Mouse (Mus musculus): Measurements from ENCODE around the gene Ppp1r12b.
A peak's percentile ranks its signal among the peaks of the same experiment; 100 is the strongest.

The Ppp1r12b gene

DNA sequence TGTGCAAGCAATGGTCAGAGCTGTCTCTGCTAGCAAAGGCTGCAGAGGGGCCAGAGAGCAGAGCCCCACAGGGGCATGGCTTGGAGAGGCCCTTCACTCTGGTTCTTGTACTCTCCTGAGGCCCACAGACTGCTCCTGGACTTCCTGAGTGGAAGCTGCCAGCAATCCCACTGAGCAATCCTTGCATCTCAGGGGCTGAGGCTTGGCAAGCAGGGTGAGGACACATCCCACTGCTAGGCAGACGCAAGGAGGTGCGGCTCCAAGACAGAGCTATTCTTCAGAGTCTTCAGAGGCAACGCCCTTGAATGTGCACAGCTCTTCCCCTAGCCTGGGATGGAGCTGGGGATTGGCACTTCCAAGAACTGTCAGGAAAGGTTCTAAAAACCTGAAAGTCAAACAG lies 198.5 kb downstream of the Ppp1r12b start:
- DNase-seq, result no peak

DNA sequence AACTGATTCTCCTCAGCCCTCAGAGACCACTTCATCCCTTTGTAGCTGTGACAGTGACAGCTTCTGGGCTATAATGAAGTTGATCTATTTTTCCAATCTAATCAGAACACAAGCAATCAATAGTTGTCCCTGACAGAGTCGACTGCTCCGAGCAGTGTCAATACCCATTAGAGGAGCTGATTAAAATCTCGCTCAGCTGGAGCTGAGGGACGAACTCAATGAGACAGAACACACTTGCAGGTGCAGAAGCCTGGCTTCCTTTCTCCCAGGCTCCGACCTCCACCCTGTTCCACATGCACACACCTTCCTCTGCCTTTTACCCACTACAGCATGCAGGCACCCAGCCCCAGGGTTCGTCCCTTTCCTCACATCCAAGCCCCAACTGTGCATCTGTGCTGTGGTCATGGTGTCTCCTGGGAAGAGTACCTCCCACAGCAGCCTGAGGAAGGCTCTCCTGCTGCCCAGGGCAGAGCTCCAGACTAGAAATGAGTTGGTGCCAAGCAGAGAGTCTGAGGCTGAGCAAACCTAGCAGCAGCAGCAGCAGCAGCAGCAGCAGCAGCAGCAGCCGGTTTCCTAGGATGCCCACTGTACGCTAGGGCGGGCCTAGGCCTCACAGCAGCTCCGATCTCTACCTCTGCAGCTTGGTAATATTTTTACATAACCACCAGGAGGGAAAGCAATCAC lies 199.4 kb downstream of the Ppp1r12b start:
- DNase-seq, result no peak

DNA sequence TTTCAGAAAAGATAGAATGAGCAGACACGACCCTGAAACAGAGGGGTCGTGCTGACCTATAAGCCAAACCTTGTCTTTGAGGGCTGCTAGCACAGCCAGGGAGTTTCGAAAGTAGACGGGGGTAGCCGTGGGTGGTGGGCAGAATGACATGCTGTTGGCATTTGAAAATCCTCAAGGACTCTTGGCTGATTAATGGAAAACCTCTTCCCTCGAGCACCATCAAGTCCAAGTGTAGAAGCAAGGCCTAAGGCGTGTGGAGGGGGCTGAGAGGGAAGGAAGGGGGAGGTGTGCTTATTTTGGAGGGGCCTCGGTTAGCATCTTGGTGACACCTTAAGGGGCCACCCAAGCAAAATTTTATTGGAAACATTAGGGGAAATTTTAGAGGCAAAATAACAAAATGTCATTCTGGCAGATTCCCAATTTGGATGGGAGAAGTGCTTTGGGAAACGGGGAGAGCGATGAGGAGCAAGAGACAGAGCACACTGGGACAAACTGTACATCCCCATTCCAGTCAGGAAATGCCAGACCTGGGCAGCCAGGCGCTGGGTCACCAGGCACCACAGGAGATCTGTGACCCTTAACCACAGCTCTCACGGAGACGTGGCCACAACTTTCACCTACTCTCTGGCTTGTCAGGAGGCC lies 200.1 kb downstream of the Ppp1r12b start:
- no peak for DNase-seq

DNA sequence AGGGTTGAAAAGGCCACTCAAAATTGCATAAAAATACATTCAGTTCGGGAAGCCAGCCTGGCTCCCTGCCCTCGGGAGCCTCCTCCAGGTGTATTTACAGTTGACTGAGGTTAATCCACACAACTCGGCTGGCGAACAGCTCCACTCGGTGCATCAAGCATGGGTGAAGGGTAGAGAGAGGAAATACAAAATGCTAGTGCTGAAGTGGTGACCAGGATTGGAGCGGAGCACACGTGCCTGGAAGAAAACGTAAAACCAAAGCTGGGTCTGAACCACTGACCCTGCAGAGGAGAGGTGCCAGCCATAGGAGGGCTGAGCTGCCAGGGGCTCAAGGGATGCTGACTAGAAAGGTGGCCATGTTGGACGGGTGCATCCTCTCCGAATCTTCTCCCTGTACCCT lies 200.9 kb downstream of the Ppp1r12b start:
- DNase-seq, result no peak

GRCm38 (mm10) chr1:134753751-134754630 lies 201.8 kb downstream of the Ppp1r12b start:
- peak; percentile 56 for DNase-seq

GRCm38 (mm10) chr1:134752447-134752846 lies 203.3 kb downstream of the Ppp1r12b start:
- DNase-seq, result no peak

DNA sequence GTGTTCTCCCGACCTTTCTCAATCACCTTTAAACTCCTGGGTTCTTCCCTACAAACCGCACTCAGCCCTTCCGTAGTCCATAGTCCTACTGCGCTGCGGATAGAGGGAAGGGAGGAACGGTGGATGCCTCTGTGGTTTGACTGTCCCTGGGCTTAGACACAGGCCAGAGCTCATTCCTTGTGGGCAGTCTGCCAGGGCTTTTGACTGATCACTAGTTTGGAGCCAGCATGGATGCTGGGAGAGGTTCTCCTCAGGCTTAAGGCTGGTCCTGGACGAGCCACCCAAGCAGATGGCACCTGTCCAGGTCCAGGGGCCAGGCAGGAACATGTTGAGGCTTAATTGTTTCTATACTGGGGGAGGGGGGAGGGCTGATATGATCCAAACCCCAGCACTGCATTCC lies 205.9 kb downstream of the Ppp1r12b start:
- peak; percentile 67 for DNase-seq

DNA sequence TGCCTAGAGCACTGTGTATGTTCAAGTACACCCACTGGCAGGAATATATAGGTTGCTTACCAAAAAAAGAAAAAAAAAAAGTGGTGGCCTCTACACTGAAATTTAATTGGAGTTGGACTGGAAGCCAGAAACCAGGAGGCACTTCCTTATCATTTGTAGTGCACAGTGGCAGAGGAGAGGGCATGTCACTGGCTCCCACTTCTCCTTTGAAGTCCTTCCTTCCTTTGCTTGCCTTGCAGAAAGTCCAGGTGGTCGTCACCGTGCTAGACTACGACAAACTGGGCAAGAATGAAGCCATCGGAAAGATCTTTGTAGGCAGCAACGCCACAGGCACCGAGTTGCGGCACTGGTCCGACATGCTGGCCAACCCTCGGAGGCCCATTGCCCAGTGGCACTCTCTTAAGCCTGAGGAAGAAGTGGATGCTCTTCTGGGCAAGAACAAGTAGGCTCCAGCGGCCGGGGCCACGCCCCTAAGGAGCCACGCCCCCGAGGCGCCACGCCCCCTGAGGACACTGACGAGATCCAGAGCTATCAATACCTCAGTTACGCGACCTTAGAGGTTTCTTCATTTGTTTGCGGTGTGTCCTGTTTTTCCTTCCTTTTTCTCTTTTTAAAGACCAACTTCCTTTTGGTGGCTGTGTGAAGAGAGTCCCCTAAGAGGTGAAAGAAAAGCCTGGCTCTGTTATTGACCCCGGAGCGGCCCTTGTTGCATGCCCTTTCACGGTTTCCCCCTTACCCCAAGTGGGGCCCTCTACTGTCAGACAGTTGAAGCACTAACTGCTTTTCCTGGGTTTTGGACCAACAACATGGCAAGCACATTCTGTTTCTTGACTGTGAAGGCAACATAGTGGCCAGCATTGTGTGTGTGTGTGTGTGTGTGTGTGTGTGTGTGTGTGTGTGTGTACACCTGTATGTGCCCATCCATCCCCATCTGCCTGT lies 208.2 kb downstream of the Ppp1r12b start:
- peak; percentile 69 for DNase-seq

DNA sequence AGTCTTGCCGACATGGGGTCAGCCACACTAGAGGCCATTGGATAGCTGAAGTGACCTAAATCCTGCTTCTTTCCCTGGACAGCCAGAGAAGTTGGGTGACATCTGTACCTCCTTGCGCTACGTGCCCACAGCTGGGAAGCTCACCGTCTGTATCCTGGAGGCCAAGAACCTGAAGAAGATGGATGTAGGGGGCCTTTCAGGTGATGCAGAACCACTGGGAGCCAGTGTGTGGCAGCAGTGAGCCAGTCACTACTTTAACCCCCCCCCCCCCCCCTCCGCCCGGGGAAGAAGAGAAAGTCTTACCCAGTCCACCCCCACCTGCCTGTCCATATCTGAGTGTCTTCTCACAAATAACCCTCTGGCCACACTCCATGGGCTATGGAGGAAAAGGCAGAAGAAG lies 210.1 kb downstream of the Ppp1r12b start:
- peak; percentile 63 for DNase-seq

GRCm38 (mm10) chr1:134741946-134742661 lies 213.6 kb downstream of the Ppp1r12b start:
- DNase-seq, result peak; percentile 35

DNA sequence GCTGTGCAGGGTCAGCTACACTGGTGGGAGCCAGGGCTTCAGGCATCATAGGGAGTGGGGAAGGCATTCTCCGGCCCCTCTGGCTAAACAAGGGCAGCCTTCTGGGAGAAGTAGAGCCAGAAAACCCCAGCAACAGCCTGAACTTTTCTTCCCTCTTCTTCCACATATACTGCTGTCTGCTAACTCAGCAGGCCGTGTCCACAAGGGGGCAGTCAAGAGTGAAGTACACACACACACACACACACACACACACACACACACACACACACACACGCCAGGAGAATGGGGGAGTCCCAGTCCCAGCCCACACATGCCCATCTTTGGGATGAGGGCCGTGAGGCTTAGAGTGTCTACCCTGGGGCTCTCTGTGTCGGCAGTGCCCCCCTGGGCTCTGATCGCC lies 214.3 kb downstream of the Ppp1r12b start:
- peak; percentile 60 for DNase-seq

GRCm38 (mm10) chr1:134737463-134737862 lies 218.3 kb downstream of the Ppp1r12b start:
- DNase-seq, result no peak

- DNase-seq, result no peak
These were observed 222.1 kb downstream of the Ppp1r12b start for GRCm38 (mm10) chr1:134733659-134734058.

- DNase-seq, result no peak
These were observed 228.5 kb downstream of the Ppp1r12b start for GRCm38 (mm10) chr1:134727256-134727655.

- DNase-seq, result no peak
These were observed 229.3 kb downstream of the Ppp1r12b start for GRCm38 (mm10) chr1:134726480-134726879.

DNA sequence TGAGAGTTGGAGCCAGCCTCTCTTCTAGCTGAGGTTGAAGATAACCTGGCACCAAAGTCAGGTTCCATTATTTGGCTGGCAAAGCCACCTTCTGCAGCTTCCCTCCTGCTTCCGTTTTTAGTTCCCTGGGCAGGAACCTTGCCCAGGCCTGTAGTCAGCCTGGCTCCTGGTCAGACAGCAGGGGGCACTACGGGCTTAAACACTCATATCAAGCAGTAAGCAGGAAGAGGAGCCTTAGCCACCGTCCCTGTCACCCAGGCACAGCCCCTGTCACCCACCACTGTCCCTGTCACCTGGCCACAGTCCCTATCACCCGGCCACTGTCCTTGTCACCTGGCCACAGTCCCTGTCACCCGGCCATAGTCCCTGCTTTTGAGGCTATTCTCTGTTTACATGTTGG lies 230.5 kb downstream of the Ppp1r12b start:
- DNase-seq, result peak; percentile 60

- no peak for DNase-seq
These were observed 232.9 kb downstream of the Ppp1r12b start for GRCm38 (mm10) chr1:134722891-134723290.

DNA sequence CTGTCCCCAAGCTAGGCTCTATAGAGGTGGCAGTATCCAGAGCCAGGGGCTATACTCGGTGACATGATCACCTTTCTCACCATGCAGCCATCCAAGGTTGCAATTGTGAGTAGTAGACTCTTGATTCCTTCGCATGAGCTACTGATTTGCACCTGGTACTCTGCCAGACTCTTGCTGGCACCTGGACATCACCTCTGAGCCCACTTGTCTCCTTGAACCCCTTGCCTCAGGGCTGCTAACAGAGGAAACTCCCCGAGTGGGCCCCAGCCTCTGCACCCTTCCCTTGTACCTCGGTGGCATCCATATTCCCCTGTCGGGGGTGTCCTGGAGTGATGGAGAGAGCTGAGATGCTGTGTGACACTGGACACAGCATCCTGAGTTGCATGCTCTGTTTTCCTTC lies 234.3 kb downstream of the Ppp1r12b start:
- DNase-seq, result no peak

- no peak for DNase-seq
These were observed 235.9 kb downstream of the Ppp1r12b start for GRCm38 (mm10) chr1:134719718-134720304.

DNA sequence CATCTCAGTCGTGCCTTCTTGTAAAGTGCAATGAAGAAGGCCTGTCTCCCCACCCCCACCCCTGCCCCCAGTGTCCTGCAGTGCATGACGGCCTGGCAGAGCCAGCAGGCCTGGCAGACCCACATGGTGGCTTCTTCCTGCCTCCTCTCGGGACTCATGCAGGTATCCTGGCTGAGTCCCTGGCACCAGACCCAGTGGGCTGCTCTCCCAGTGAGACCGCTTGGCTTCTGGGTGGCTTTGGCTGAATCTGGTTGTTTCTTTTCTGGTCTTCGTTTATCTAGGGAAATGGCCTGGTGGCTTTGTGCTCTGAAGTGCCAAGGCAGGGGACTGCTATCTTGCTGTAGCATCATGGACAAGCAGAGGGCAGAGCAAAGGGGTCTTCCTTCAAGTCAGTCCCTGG lies 240.7 kb downstream of the Ppp1r12b start:
- DNase-seq, result no peak

DNA sequence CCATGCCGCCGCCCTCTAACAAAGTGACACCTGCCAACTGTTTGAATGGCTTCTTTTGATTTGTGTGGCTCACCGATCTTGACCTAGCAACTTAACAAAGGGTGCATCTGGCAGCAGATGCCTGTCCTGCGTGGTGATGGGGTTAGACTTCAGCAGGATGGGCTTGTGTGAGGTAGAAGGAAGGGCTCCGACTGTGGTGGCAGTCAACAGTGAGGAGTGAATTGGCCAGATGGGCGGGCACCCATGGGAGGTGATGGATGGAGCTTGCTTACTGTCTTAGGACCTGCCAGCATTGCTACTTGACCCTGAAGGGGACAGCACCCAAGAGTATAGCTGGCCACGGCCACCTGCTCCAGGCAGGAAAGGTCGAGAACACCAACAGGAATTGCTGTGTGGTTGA lies 241.6 kb downstream of the Ppp1r12b start:
- DNase-seq, result no peak
